Mouse (Mus musculus): ENCODE measurements around the gene Vmn1r125.
"Not testable (repeated sequence)": the region's sequence is repeated elsewhere in the genome, so short reads cannot be mapped to it uniquely, and the experiment has no call there.

Vmn1r125 gene

GRCm38 (mm10) chr7:21271879-21272278, at the start of gene Vmn1r125:
Gene Vmn1r125 (plus strand): TSS chr7:21272179.
- not testable (repeated sequence) for DNase-seq (ENCODE audit: extremely low spot score)

DNA sequence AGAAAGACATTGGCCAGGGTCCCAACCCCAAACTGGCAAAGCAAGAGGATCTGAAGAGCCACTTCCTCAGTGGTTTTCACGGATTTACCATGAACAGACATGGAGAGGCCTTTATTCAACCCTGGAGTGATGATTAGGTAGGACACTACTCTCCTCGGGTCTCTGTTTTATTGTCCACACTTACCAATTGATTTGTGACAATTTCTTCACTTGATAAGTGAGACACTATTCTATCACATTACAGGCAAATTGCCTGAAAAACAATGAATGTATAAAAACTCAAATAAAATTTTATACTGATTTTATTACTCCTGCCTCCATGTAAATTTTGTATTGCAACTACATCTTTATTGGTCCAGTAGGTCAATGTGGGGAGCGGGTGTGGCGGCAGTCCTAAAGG, 11.5 kb upstream of the Vmn1r125 start, which contains the start of gene Vmn1r124:
Vmn1r124 (minus strand) TSS at position 101 of the 400 bp plus-strand sequence.
- DNase-seq (ENCODE audit: extremely low spot score) = not testable (repeated sequence)

DNA sequence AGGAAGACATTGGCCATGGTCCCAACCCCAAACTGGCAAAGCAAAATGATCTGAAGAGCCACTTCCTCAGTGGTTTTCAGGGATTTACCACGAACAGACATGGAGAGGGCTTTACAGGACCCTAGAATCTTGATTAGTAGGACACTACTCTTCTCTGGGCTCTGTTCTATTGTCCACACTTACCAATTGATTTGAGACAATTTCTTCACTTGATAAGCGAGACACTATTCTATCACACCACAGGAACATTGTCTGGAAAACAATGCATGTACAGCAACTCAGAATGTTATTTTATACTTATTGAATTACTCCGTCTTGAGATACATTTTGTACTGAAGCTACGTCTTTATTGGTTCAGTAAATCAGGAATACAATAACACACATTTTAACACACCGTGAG, 29.4 kb downstream of the Vmn1r125 start, which contains the start of gene Vmn1r126:
Vmn1r126 (minus strand) TSS at position 101 of the 400 bp plus-strand sequence.
- DNase-seq (ENCODE audit: extremely low spot score) = not testable (repeated sequence)

GRCm38 (mm10) chr7:21319761-21320160, 47.8 kb downstream of the Vmn1r125 start, which contains the start of gene Vmn1r127:
Gene Vmn1r127 (minus strand): TSS chr7:21319861.
- DNase-seq (ENCODE audit: extremely low spot score) = not testable (repeated sequence)

Measured in embryo, embryonic 9.5 days (tissue).